Mouse (Mus musculus): ENCODE measurements around the gene Polr1d. TPM values are rescaled to one million over a fixed set of nuclear protein-coding genes. Genes with fewer than 3 reads are reported as not detected.

Polr1d gene
- polyA plus RNA-seq, 1 experiment from 2014 or later: 151 TPM

DNA sequence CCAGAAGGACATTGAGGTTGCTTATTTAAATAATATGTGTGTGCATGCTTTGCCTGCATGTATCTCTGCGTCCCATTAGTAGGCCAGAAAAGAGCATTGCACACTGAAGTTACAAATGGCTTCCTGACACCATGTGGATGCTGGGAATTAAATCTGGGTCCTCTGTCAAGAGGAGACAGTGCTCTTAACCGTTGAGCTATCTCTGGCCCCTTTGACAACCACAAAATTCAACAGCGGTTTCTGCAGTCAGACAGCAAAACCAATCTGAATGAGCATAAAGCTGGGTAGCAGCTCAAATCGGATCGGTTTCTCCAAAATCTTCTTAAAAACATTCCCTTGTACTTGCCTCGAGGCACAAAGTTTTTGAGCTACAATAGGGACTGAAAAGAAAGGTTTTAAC is 23.8 kb upstream of the Polr1d start:
- no peak for ATAC-seq
- Histone ChIP-seq H3K27me3 (replicated peaks; ENCODE audit: control insufficient read depth, insufficient read depth, low read length) (no peaks in the 10 kb centered on the region), H3K4me1 (ENCODE audit: control insufficient read depth, insufficient read depth, low read length) (peaks cover 55% of the 10 kb centered on the region), H3K9me3 (ENCODE audit: control insufficient read depth, low read length) (no peaks in the 10 kb centered on the region), H3K4me2 (ENCODE audit: low read depth, low read length) (no peak overlapping the region), H3K36me3 (ENCODE audit: control insufficient read depth, insufficient read depth, low read length) (no peaks in the 10 kb centered on the region), H3K4me3 (ENCODE audit: low read length) (no peak overlapping the region), H3K27ac (ENCODE audit: low read length) (no peak overlapping the region), H3K9ac (ENCODE audit: low read depth, low read length) (no peak overlapping the region)
- WGBS: 83% methylated on average over 6 of the region's 6 CpGs

DNA sequence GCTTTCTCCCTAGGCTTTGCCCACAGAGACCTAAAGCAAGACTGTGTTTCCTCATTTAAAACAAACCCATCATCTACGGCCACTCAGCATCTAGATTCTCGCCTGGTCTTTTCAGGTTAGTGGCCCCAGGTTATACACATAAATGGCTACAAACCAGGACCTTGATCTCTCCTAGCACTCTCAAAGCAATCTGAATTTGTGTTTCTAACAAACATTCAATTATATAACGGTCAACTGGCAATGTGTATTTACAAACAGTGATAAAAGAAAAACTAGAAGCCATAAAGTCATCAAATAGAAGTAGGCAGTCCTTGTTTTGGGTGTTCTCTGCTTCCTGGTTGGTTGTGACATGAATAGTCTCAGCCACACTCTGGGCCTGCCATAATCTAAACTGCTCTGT is 23.4 kb upstream of the Polr1d start:
- 69% methylated on average over 3 of the region's 3 CpGs for WGBS
- no peaks in the 10 kb centered on the region for H3K9me3 ChIP-seq (ENCODE audit: control insufficient read depth, low read length)
- H3K27ac ChIP-seq (ENCODE audit: low read length): no peak overlapping the region
- ATAC-seq: no peak
- H3K9ac ChIP-seq (ENCODE audit: low read depth, low read length): no peak overlapping the region
- H3K4me3 ChIP-seq (ENCODE audit: low read length): no peak overlapping the region
- no peaks in the 10 kb centered on the region for H3K36me3 ChIP-seq (ENCODE audit: control insufficient read depth, insufficient read depth, low read length)
- H3K4me2 ChIP-seq (ENCODE audit: low read depth, low read length): no peak overlapping the region
- H3K27me3 ChIP-seq (replicated peaks; ENCODE audit: control insufficient read depth, insufficient read depth, low read length): no peaks in the 10 kb centered on the region
- peaks cover 56% of the 10 kb centered on the region for H3K4me1 ChIP-seq (ENCODE audit: control insufficient read depth, insufficient read depth, low read length)

DNA sequence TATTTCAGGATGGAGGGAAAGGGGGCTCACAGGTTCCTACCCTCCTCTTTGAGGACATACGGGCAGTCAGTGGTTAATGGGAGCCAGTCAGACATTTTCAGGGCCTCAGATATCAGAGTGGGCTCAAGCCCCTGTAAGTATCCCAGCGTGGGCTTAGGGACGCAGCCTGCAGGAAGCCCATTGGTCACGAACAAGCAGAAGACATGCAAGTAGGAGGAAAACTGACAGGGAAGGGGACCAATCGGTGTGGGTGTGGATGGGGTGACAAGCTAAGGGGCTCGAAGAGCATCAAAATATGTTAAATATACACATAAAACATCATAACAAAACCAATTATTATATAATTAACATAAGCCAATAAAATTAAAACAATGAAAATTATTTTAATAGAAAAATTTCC is 22.5 kb upstream of the Polr1d start:
- no peak for ATAC-seq
- peaks cover 54% of the 10 kb centered on the region for H3K4me1 ChIP-seq (ENCODE audit: control insufficient read depth, insufficient read depth, low read length)
- no peak overlapping the region for H3K27ac ChIP-seq (ENCODE audit: low read length)
- WGBS: 81% methylated on average over 6 of the region's 6 CpGs
- no peak overlapping the region for H3K4me2 ChIP-seq (ENCODE audit: low read depth, low read length)
- no peaks in the 10 kb centered on the region for H3K9me3 ChIP-seq (ENCODE audit: control insufficient read depth, low read length)
- no peaks in the 10 kb centered on the region for H3K27me3 ChIP-seq (replicated peaks; ENCODE audit: control insufficient read depth, insufficient read depth, low read length)
- no peak overlapping the region for H3K4me3 ChIP-seq (ENCODE audit: low read length)
- H3K36me3 ChIP-seq (ENCODE audit: control insufficient read depth, insufficient read depth, low read length): no peaks in the 10 kb centered on the region
- H3K9ac ChIP-seq (ENCODE audit: low read depth, low read length): no peak overlapping the region

DNA sequence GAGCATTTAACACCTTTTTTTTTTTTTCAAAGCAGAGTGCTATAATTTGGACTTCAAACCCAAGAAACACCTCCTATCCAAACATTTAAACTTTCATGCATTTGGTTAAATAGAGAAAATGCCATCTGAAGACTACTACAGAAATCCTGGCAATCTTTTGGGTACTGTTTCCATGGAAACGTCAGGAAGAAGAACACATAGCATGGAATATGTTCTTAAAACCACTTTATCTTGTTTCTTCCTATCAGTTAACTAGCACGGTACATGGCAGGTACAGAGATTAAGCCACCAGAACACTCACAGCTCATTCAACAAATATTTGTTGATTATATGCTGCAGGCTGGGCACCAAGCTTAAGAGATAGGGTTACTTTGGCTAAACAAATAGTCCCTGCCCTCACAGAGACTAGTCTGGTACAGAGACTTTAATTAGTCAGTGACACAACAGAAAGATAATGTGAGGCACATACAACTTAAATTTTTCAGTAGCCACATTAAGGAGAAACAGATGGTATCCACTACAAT is 22.0 kb upstream of the Polr1d start:
- no peak overlapping the region for H3K27ac ChIP-seq (ENCODE audit: low read length)
- H3K9me3 ChIP-seq (ENCODE audit: control insufficient read depth, low read length): no peaks in the 10 kb centered on the region
- H3K4me1 ChIP-seq (ENCODE audit: control insufficient read depth, insufficient read depth, low read length): peaks cover 51% of the 10 kb centered on the region
- no peak for ATAC-seq
- H3K36me3 ChIP-seq (ENCODE audit: control insufficient read depth, insufficient read depth, low read length): no peaks in the 10 kb centered on the region
- H3K4me2 ChIP-seq (ENCODE audit: low read depth, low read length): no peak overlapping the region
- no peak overlapping the region for H3K4me3 ChIP-seq (ENCODE audit: low read length)
- H3K9ac ChIP-seq (ENCODE audit: low read depth, low read length): no peak overlapping the region
- no peaks in the 10 kb centered on the region for H3K27me3 ChIP-seq (replicated peaks; ENCODE audit: control insufficient read depth, insufficient read depth, low read length)
- 55% methylated on average over 2 of the region's 2 CpGs for WGBS

DNA sequence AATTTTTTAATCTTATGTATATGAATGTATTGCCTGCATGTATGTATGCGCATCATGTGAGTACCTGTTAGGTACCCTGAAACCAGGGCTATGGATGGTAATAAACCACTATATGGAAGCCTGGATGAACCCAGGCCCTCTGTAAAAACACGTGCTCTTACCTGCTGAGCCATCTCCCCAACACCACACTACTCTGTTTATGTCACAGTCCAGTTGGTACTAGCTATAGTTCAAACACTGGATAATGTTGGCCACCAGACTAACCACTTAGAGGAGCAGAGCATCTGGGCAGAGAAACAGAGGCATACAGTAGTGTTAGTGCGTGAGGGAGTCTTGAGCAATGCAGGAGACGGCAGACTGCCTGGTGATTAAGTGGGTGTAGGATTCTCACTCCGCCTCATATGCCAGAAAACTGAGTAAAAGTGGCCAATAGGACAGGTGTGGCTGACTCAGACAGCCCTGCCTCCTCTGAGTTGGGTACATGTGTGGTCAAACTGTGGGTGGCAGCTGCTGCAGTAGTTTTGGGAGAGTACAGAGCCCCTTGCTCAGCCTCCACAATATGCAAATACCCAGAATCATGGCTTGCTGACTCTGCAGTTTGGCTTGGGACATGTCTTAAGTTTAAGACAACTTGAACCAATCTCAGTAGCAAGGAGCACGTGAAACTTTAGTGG is 21.1 kb upstream of the Polr1d start:
- H3K4me1 ChIP-seq (ENCODE audit: control insufficient read depth, insufficient read depth, low read length): peaks cover 48% of the 10 kb centered on the region
- H3K9ac ChIP-seq (ENCODE audit: low read depth, low read length): no peak overlapping the region
- H3K27ac ChIP-seq (ENCODE audit: low read length): no peak overlapping the region
- WGBS: 78% methylated on average over 6 of the region's 6 CpGs
- ATAC-seq: no peak
- H3K4me3 ChIP-seq (ENCODE audit: low read length): no peak overlapping the region
- H3K9me3 ChIP-seq (ENCODE audit: control insufficient read depth, low read length): no peaks in the 10 kb centered on the region
- no peaks in the 10 kb centered on the region for H3K27me3 ChIP-seq (replicated peaks; ENCODE audit: control insufficient read depth, insufficient read depth, low read length)
- H3K36me3 ChIP-seq (ENCODE audit: control insufficient read depth, insufficient read depth, low read length): no peaks in the 10 kb centered on the region
- no peak overlapping the region for H3K4me2 ChIP-seq (ENCODE audit: low read depth, low read length)

DNA sequence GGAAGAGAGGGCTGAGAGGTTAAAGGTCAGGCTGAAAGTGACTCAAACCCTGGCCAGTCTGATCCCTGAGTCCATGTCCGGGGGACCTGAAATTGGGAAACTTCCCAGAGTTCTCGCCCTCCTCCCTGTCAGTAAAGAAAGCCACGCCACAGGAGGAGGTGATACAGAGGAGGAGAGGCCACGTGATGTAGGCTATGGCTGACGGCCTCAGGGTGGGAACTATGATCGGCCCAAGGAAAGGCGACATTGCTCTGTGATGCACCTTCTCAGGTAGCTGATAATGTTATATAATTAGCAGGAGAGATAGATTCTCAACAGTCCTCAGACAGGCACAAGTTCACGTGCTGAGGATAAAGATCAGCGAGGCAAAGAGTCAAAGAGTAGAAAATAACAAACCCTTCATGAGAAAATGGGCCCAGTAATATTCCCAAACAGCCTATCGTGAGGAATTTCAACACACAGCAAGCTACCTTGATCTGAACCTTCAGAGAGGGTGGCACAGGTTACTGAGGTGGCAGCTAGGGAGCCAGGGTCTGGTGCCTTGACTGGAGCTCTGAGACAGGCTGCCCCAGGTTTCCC is 20.0 kb upstream of the Polr1d start:
- ATAC-seq: no peak
- no peak overlapping the region for H3K4me3 ChIP-seq (ENCODE audit: low read length)
- no peaks in the 10 kb centered on the region for H3K9me3 ChIP-seq (ENCODE audit: control insufficient read depth, low read length)
- H3K4me2 ChIP-seq (ENCODE audit: low read depth, low read length): no peak overlapping the region
- H3K9ac ChIP-seq (ENCODE audit: low read depth, low read length): no peak overlapping the region
- no peaks in the 10 kb centered on the region for H3K36me3 ChIP-seq (ENCODE audit: control insufficient read depth, insufficient read depth, low read length)
- H3K4me1 ChIP-seq (ENCODE audit: control insufficient read depth, insufficient read depth, low read length): peaks cover 37% of the 10 kb centered on the region
- 84% methylated on average over 10 of the region's 10 CpGs for WGBS
- no peaks in the 10 kb centered on the region for H3K27me3 ChIP-seq (replicated peaks; ENCODE audit: control insufficient read depth, insufficient read depth, low read length)
- peak overlapping the region; percentile 25; the same call in 1 of the 2 replicates for H3K27ac ChIP-seq (ENCODE audit: low read length)

DNA sequence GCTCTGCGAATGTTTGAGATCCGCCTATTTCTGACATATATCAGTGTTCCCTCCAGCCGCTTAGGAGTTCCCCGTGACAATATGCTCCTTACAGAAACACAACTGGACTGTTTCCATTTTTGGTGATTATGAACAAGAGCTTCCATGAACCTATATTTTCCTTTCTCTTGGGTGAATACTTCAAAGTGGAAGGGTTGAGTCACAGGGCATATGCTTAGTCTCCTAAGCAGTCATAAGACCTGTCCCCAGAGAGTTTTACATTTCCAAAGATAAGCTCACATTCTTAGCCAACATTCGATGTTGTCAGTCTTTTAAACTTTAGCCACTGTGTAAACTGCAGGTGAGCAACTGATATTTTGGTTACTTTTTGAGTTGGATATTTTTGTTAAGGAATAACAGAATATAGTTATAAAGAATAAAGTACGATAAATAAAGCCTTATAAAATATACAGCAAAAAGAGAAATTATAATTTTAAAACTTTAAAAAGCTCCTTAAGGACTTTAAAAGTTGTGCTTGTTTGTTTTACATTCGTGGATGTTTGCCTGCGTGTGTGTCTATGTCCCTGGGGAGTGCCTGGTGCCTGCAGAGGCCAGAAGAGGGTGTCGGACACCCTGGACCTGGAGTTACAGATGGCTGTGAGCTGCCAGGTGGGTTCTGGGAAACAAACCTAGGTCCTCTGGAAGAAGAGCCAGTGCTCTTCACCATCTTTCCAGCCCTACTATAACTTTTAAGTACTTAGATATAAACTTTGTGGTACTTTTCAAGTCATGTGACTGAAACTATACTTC is 19.0 kb upstream of the Polr1d start:
- H3K4me2 ChIP-seq (ENCODE audit: low read depth, low read length): no peak overlapping the region
- peak; percentile 66 for ATAC-seq
- peaks cover 32% of the 10 kb centered on the region for H3K4me1 ChIP-seq (ENCODE audit: control insufficient read depth, insufficient read depth, low read length)
- H3K27me3 ChIP-seq (replicated peaks; ENCODE audit: control insufficient read depth, insufficient read depth, low read length): no peaks in the 10 kb centered on the region
- H3K9ac ChIP-seq (ENCODE audit: low read depth, low read length): no peak overlapping the region
- 54% methylated on average over 9 of the region's 9 CpGs for WGBS
- no peaks in the 10 kb centered on the region for H3K9me3 ChIP-seq (ENCODE audit: control insufficient read depth, low read length)
- H3K27ac ChIP-seq (ENCODE audit: low read length): peak overlapping the region; percentile 25; the same call in 1 of the 2 replicates
- H3K4me3 ChIP-seq (ENCODE audit: low read length): no peak overlapping the region
- H3K36me3 ChIP-seq (ENCODE audit: control insufficient read depth, insufficient read depth, low read length): no peaks in the 10 kb centered on the region

DNA sequence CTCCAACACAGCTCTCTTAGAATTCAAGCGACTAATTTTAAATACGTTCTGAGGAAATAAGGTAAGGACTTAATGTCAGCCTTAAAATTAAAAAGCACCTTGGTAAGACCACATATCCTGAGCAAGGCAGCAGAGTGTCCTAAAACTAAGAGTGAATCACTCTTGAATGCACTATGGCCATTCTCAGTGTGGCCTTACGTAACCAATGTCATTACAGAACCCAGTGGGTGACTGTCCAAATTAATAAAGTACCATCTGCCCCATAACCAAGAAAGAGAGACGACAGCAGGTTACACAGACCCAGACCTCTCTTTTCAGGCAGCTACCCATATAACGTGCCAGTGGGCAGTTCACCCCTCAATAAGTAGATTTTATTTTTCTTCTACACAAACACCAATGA is 18.2 kb upstream of the Polr1d start:
- no peaks in the 10 kb centered on the region for H3K9me3 ChIP-seq (ENCODE audit: control insufficient read depth, low read length)
- H3K27me3 ChIP-seq (replicated peaks; ENCODE audit: control insufficient read depth, insufficient read depth, low read length): no peaks in the 10 kb centered on the region
- no peak overlapping the region for H3K4me3 ChIP-seq (ENCODE audit: low read length)
- no peak overlapping the region for H3K27ac ChIP-seq (ENCODE audit: low read length)
- H3K9ac ChIP-seq (ENCODE audit: low read depth, low read length): no peak overlapping the region
- WGBS: 89% methylated on average over 5 of the region's 5 CpGs
- H3K36me3 ChIP-seq (ENCODE audit: control insufficient read depth, insufficient read depth, low read length): no peaks in the 10 kb centered on the region
- H3K4me2 ChIP-seq (ENCODE audit: low read depth, low read length): no peak overlapping the region
- peaks cover 32% of the 10 kb centered on the region for H3K4me1 ChIP-seq (ENCODE audit: control insufficient read depth, insufficient read depth, low read length)
- ATAC-seq: no peak

DNA sequence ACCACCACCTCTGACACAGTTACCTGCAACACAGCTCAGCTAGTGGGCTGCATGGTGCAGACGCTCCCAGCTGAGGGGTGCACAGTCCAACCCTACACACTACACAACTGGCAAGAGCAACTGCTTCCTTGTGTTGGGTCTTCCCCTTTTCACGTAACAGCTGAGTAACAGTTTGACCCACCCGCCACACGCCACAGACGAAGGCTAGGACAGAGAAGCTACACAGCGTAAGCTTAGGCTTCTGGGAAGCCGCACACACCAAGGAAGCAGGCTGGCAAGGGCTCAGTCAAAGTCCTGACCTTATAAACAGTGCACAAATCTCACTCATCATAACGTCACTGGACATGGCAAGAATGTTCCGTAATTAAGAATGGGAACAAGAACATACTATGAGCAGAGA is 17.5 kb upstream of the Polr1d start:
- no peaks in the 10 kb centered on the region for H3K9me3 ChIP-seq (ENCODE audit: control insufficient read depth, low read length)
- H3K9ac ChIP-seq (ENCODE audit: low read depth, low read length): no peak overlapping the region
- no peak overlapping the region for H3K4me3 ChIP-seq (ENCODE audit: low read length)
- ATAC-seq: peak; percentile 26; the same call in 1 of the 2 replicates
- H3K27ac ChIP-seq (ENCODE audit: low read length): no peak overlapping the region
- H3K4me2 ChIP-seq (ENCODE audit: low read depth, low read length): no peak overlapping the region
- peaks cover 26% of the 10 kb centered on the region for H3K4me1 ChIP-seq (ENCODE audit: control insufficient read depth, insufficient read depth, low read length)
- 66% methylated on average over 9 of the region's 9 CpGs for WGBS
- no peaks in the 10 kb centered on the region for H3K27me3 ChIP-seq (replicated peaks; ENCODE audit: control insufficient read depth, insufficient read depth, low read length)
- no peaks in the 10 kb centered on the region for H3K36me3 ChIP-seq (ENCODE audit: control insufficient read depth, insufficient read depth, low read length)
